Mouse (Mus musculus): ENCODE data around the gene Medag.

DNA sequence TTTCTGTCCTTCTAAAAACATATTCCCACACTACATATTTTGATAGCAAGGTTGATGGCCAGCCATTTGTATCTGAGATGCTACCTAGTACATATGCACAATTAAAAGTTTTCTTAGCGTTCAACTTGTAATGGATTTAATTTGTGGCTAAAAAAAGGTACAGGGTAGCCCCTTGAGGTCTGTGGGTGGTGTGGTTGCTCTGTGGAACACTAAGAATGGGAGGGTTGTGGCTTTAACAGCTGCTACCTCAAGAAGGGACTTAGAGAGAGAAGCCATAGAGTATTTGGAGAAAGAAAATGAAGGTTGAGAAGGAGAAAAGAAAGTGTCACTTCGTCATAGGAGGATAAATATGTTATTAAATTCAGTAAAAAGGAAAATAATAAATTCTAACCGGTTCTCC lies 19.4 kb downstream of the Medag start:
- TF ChIP-seq EP300 (IDR thresholded peaks at IDR 0.05; ENCODE audit: low read depth), result no peak
- TF ChIP-seq CTCF (IDR thresholded peaks at IDR 0.05; ENCODE audit: low read depth), result no peak

Data from liver, postnatal 0 days (tissue).